Mouse (Mus musculus) ES-Bruce4 (cell line): ENCODE measurements at regions not wholly inside any gene's neighbourhood (a gene's known extent, or its start where the extent isn't known, plus 50 kb on each side); places are given as distances from the start of the nearest gene placed in this dataset.
"Not testable (repeated sequence)": the region's sequence is repeated elsewhere in the genome, so short reads cannot be mapped to it uniquely, and the experiment has no call there.

Experiments
- H3K27ac ChIP-seq: 2 replicates; pipeline ENCODE4 v1.5.1; 2012; ENCODE audit warnings: low read length, inconsistent platforms; ENCODE audit not compliant: insufficient read depth
- H3K27me3 ChIP-seq: 2 replicates; pipeline ENCODE4 v1.6.1; 2012; ENCODE audit warnings: mild to moderate bottlenecking, low read length, inconsistent platforms; ENCODE audit not compliant: control insufficient read depth, poor library complexity, insufficient read depth, severe bottlenecking
- H3K36me3 ChIP-seq: 2 replicates; pipeline ENCODE4 v1.6.1; 2012; ENCODE audit warnings: inconsistent platforms, mild to moderate bottlenecking, low read length, moderate library complexity; ENCODE audit not compliant: control insufficient read depth, poor library complexity, insufficient read depth, severe bottlenecking
- H3K4me1 ChIP-seq: one replicate; pipeline ENCODE4 v1.8.1; 2011; ENCODE audit warnings: low read length; ENCODE audit not compliant: control insufficient read depth, insufficient read depth
- H3K4me3 ChIP-seq: 2 replicates; pipeline ENCODE4 v1.5.1; 2011; ENCODE audit warnings: low read depth, mild to moderate bottlenecking, low read length
- H3K9ac ChIP-seq: 2 replicates; pipeline ENCODE4 v1.6.1; 2012; ENCODE audit warnings: low read depth, mild to moderate bottlenecking, inconsistent platforms; ENCODE audit not compliant: poor library complexity, severe bottlenecking
- H3K9me3 ChIP-seq: replicated peaks from 2 replicates; pipeline ENCODE4 v1.6.1; 2012; ENCODE audit warnings: mild to moderate bottlenecking, low read length, inconsistent platforms; ENCODE audit not compliant: control insufficient read depth, poor library complexity, insufficient read depth, severe bottlenecking
- CTCF ChIP-seq: IDR thresholded peaks from one replicate; pipeline ENCODE4 v1.8.1; 2011; ENCODE audit warnings: low read depth, low read length
- EP300 ChIP-seq: IDR thresholded peaks from 2 replicates; pipeline ENCODE4 v1.6.1; 2011; ENCODE audit warnings: low read depth, low read length; ENCODE audit not compliant: insufficient read depth
- POLR2A ChIP-seq: IDR thresholded peaks from one replicate; pipeline ENCODE4 v1.8.1; 2011; ENCODE audit warnings: low read length; ENCODE audit not compliant: insufficient read depth

GRCm38 (mm10) chr2:108042086-108042485, 751.6 kb downstream of the Kcna4 start:
- Histone ChIP-seq H3K4me1 (no peaks in the 10 kb centered on the region), H3K27ac (no peak overlapping the region), H3K4me3 (no peak overlapping the region), H3K27me3 (no peaks in the 10 kb centered on the region), H3K9me3 (peaks cover 8% of the 10 kb centered on the region; the same call in 1 of the 2 replicates), H3K9ac (no peak overlapping the region), H3K36me3 (no peaks in the 10 kb centered on the region)
- no peak for TF ChIP-seq CTCF
- TF ChIP-seq POLR2A: no peak
- no peak for TF ChIP-seq EP300

- Histone ChIP-seq H3K27ac (no peak overlapping the region), H3K9ac (no peak overlapping the region), H3K9me3 (peaks cover 9% of the 10 kb centered on the region), H3K36me3 (no peaks in the 10 kb centered on the region), H3K4me3 (no peak overlapping the region), H3K27me3 (no peaks in the 10 kb centered on the region), H3K4me1 (no peaks in the 10 kb centered on the region)
- TF ChIP-seq POLR2A (no peak), CTCF (no peak), EP300 (no peak)
These were observed 754.4 kb downstream of the Kcna4 start for GRCm38 (mm10) chr2:108044885-108045284.

DNA sequence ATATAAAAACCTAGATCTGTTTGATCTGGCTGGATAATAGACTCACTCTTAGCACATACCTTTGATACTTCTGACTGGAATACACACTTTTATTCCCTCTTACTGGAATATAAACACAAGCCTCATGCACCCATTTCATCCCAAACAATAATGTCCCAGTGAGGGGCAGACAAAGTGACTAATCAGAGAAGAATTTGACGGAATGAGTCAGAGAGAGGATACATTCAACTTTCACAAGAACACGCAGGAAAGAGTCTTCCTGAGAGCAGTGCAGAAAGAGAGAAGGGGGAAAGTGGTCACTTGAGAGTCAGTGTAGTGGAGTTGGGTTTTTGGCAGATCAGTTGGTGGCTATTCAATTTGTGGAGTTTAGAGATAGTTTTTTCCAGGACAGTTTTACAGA, 755.6 kb downstream of the Kcna4 start:
- H3K9me3 ChIP-seq: peaks cover 17% of the 10 kb centered on the region
- H3K4me3 ChIP-seq: no peak overlapping the region
- TF ChIP-seq EP300: no peak
- TF ChIP-seq POLR2A: no peak
- no peak for TF ChIP-seq CTCF
- no peaks in the 10 kb centered on the region for H3K27me3 ChIP-seq
- no peak overlapping the region for H3K9ac ChIP-seq
- H3K27ac ChIP-seq: no peak overlapping the region
- no peaks in the 10 kb centered on the region for H3K36me3 ChIP-seq
- H3K4me1 ChIP-seq: no peaks in the 10 kb centered on the region

- H3K27me3 ChIP-seq, H3K4me1 ChIP-seq, H3K9me3 ChIP-seq, H3K9ac ChIP-seq, H3K4me3 ChIP-seq, H3K36me3 ChIP-seq, H3K27ac ChIP-seq: not testable (repeated sequence)
These were observed 772.3 kb downstream of the Kcna4 start for GRCm38 (mm10) chr2:108062751-108063150.

DNA sequence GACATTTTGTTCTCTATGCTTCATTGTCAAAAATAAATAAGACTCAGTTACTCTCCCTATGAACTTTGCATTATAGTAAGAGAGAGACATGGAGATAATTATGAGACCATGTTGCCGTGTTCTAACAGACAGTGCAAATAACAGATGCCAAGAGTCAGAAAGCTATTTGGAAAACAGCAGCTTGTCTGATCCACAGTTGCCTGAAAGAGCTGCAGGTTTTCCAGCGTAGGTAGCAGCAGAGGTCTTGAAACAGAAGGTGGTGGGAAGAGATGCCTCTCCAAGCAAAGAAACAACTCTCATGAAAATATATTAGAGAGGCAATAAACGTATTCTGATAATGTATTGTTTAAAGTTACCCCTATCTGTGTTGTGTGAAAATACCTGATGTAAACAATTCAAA, 793.5 kb downstream of the Kcna4 start:
- TF ChIP-seq CTCF (no peak), POLR2A (no peak), EP300 (no peak)
- H3K4me1 ChIP-seq: no peaks in the 10 kb centered on the region
- no peak overlapping the region for H3K27ac ChIP-seq
- no peaks in the 10 kb centered on the region for H3K27me3 ChIP-seq
- H3K4me3 ChIP-seq: no peak overlapping the region
- no peak overlapping the region for H3K9ac ChIP-seq
- H3K9me3 ChIP-seq: no peaks in the 10 kb centered on the region
- no peaks in the 10 kb centered on the region for H3K36me3 ChIP-seq

DNA sequence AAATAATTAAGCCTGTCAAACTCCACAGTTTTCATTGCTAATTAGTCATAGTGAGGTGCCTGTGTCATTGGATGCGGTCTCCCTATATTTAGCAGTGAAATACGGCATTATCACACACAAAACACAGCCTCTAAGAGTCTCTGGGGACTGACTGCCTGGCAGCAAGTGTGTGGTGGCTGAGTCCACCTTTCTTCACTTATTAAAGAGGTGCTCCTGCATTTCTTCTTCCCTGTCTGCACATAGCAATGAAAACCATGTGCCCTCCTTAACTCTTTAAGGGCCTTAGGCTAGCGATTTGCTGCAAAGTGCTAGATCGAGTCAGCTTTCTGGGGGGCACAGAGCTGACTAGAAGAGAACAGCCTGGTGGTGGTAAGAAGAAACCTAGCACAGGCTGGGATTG, 799.8 kb downstream of the Kcna4 start:
- Histone ChIP-seq H3K36me3 (no peaks in the 10 kb centered on the region), H3K27ac (no peak overlapping the region), H3K4me3 (no peak overlapping the region), H3K4me1 (no peaks in the 10 kb centered on the region), H3K27me3 (no peaks in the 10 kb centered on the region), H3K9me3 (no peaks in the 10 kb centered on the region), H3K9ac (no peak overlapping the region)
- TF ChIP-seq POLR2A: no peak
- no peak for TF ChIP-seq CTCF
- TF ChIP-seq EP300: no peak

DNA sequence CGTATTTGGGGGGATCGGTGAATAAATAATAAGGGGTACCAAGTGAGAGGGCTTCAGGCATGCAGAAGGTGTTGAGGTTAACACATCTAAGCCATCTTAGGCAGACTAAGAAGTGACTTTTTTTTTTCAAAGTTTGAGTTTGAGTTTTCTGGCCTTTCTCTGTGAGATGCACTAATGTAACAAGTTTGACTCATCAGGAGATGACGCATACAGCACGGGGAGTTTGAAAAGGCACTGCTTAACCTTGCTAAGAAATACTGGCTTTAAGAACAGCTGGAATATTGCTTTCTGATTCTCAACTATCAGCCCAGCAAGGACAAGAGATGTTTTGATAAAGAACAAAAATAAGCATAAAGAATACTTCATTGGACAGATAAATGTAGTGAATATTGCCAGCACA, 806.6 kb downstream of the Kcna4 start:
- Histone ChIP-seq H3K4me1 (no peaks in the 10 kb centered on the region), H3K27ac (no peak overlapping the region), H3K9ac (no peak overlapping the region), H3K27me3 (no peaks in the 10 kb centered on the region), H3K36me3 (no peaks in the 10 kb centered on the region), H3K9me3 (no peaks in the 10 kb centered on the region), H3K4me3 (no peak overlapping the region)
- TF ChIP-seq EP300 (no peak), POLR2A (no peak), CTCF (no peak)
